Mouse (Mus musculus): ENCODE measurements around the gene Aup1. TPM values are rescaled to one million over a fixed set of nuclear protein-coding genes. Genes with fewer than 3 reads are reported as not detected.

The Aup1 gene
- polyA plus RNA-seq, 1 experiment from 2014 or later, result 109 TPM

- ATAC-seq (ENCODE audit: low FRiP score), result peak; percentile 11
Measured at GRCm38 (mm10) chr6:83054871-83055431, 630 bp downstream of the Aup1 start, which contains the start of gene Htra2. Htra2 (minus strand) TSS chr6:83055273.

GRCm38 (mm10) chr6:83057790-83058189, 3.5 kb downstream of the Aup1 start, which contains the start of gene Dqx1:
Dqx1 (plus strand) TSS chr6:83057844.
- Histone ChIP-seq H3K27me3 (ENCODE audit: control insufficient read depth, insufficient read depth, low read length) (peaks cover 22% of the 10 kb centered on the region), H3K9ac (no peak within 1 kb of the TSS)
- DNase-seq (ENCODE audit: low spot score), result no peak

More at GRCm38 (mm10) chr6:83054871-83055431, 630 bp downstream of the Aup1 start, which contains the start of gene Htra2:
- Histone ChIP-seq H3K9me3 (ENCODE audit: control insufficient read depth, low read length) (no peaks in the 10 kb centered on the region), H3K9ac (peak within 1 kb of the TSS; percentile 93), H3K4me1 (replicated peaks; ENCODE audit: control insufficient read depth, insufficient read depth, low read length) (peaks cover 23% of the 10 kb centered on the region), H3K4me3 (replicated peaks; ENCODE audit: low read length) (peak within 1 kb of the TSS; percentile 95), H3K27me3 (ENCODE audit: control insufficient read depth, insufficient read depth, low read length) (no peaks in the 10 kb centered on the region), H3K36me3 (replicated peaks; ENCODE audit: control insufficient read depth, insufficient read depth) (peaks cover 28% of the 10 kb centered on the region), H3K4me2 (replicated peaks) (peak within 1 kb of the TSS; percentile 85), H3K27ac (peak within 1 kb of the TSS; percentile 87)
- under 1% methylated on average over 50 of the region's 50 CpGs for WGBS
- no peak for DNase-seq (ENCODE audit: low spot score)

GRCm38 (mm10) chr6:83058725-83059124, 4.4 kb downstream of the Aup1 start:
- no peak overlapping the region for H3K9ac ChIP-seq
- H3K36me3 ChIP-seq (replicated peaks; ENCODE audit: control insufficient read depth, insufficient read depth), result peaks cover 12% of the 10 kb centered on the region
- no peaks in the 10 kb centered on the region for H3K9me3 ChIP-seq (ENCODE audit: control insufficient read depth, low read length)
- H3K4me1 ChIP-seq (replicated peaks; ENCODE audit: control insufficient read depth, insufficient read depth, low read length), result peaks cover 11% of the 10 kb centered on the region
- ATAC-seq (ENCODE audit: low FRiP score) (no peak), DNase-seq (ENCODE audit: low spot score) (no peak)
- no peak overlapping the region for H3K27ac ChIP-seq
- no peak overlapping the region for H3K4me3 ChIP-seq (replicated peaks; ENCODE audit: low read length)
- 75% methylated on average over 2 of the region's 2 CpGs for WGBS
- no peak overlapping the region for H3K4me2 ChIP-seq (replicated peaks)
- peaks cover 31% of the 10 kb centered on the region for H3K27me3 ChIP-seq (ENCODE audit: control insufficient read depth, insufficient read depth, low read length)

More at GRCm38 (mm10) chr6:83057790-83058189, 3.5 kb downstream of the Aup1 start, which contains the start of gene Dqx1:
- Histone ChIP-seq H3K4me1 (replicated peaks; ENCODE audit: control insufficient read depth, insufficient read depth, low read length) (peaks cover 19% of the 10 kb centered on the region), H3K27ac (no peak within 1 kb of the TSS), H3K9me3 (ENCODE audit: control insufficient read depth, low read length) (no peaks in the 10 kb centered on the region), H3K36me3 (replicated peaks; ENCODE audit: control insufficient read depth, insufficient read depth) (peaks cover 12% of the 10 kb centered on the region), H3K4me2 (replicated peaks) (no peak within 1 kb of the TSS), H3K4me3 (replicated peaks; ENCODE audit: low read length) (no peak within 1 kb of the TSS)
- no peak for ATAC-seq (ENCODE audit: low FRiP score)
- WGBS, result 59% methylated on average over 3 of the region's 3 CpGs

- H3K36me3 ChIP-seq (replicated peaks; ENCODE audit: control insufficient read depth, insufficient read depth), result no peaks in the 10 kb centered on the region
- peaks cover 97% of the 10 kb centered on the region for H3K27me3 ChIP-seq (ENCODE audit: control insufficient read depth, insufficient read depth, low read length)
- H3K9ac ChIP-seq, result no peak overlapping the region
- no peaks in the 10 kb centered on the region for H3K9me3 ChIP-seq (ENCODE audit: control insufficient read depth, low read length)
- no peak for ATAC-seq (ENCODE audit: low FRiP score)
- 0 out of 2 replicates have a peak, but pooled peaks cover 12% of the 10 kb centered on the region for H3K4me1 ChIP-seq (replicated peaks; ENCODE audit: control insufficient read depth, insufficient read depth, low read length)
- 41% methylated on average over 8 of the region's 8 CpGs for WGBS
- no peak overlapping the region for H3K4me3 ChIP-seq (replicated peaks; ENCODE audit: low read length)
- no peak overlapping the region for H3K4me2 ChIP-seq (replicated peaks)
- H3K27ac ChIP-seq, result no peak overlapping the region
- no peak for DNase-seq (ENCODE audit: low spot score)
Measured at GRCm38 (mm10) chr6:83065995-83066394, 11.7 kb downstream of the Aup1 start.

- Histone ChIP-seq H3K27me3 (ENCODE audit: control insufficient read depth, insufficient read depth, low read length) (peaks cover 99% of the 10 kb centered on the region), H3K4me2 (replicated peaks) (no peak overlapping the region), H3K36me3 (replicated peaks; ENCODE audit: control insufficient read depth, insufficient read depth) (no peaks in the 10 kb centered on the region), H3K27ac (no peak overlapping the region), H3K4me1 (replicated peaks; ENCODE audit: control insufficient read depth, insufficient read depth, low read length) (0 out of 2 replicates have a peak, but pooled peaks cover 12% of the 10 kb centered on the region), H3K9ac (no peak overlapping the region), H3K9me3 (ENCODE audit: control insufficient read depth, low read length) (no peaks in the 10 kb centered on the region), H3K4me3 (replicated peaks; ENCODE audit: low read length) (no peak overlapping the region)
- no peak for ATAC-seq (ENCODE audit: low FRiP score)
- no peak for DNase-seq (ENCODE audit: low spot score)
- WGBS, result 21% methylated on average over 6 of the region's 6 CpGs
Measured at GRCm38 (mm10) chr6:83066441-83066840, 12.1 kb downstream of the Aup1 start.

- no peak for DNase-seq (ENCODE audit: low spot score)
- no peak overlapping the region for H3K9ac ChIP-seq
- ATAC-seq (ENCODE audit: low FRiP score), result no peak
- H3K4me2 ChIP-seq (replicated peaks), result peak overlapping the region; percentile 28; the same call in 1 of the 2 replicates
- peak overlapping the region; percentile 16; the same call in 1 of the 2 replicates for H3K4me3 ChIP-seq (replicated peaks; ENCODE audit: low read length)
- 0 out of 2 replicates have a peak, but pooled peaks cover 12% of the 10 kb centered on the region for H3K4me1 ChIP-seq (replicated peaks; ENCODE audit: control insufficient read depth, insufficient read depth, low read length)
- 4% methylated on average over 8 of the region's 8 CpGs for WGBS
- no peaks in the 10 kb centered on the region for H3K36me3 ChIP-seq (replicated peaks; ENCODE audit: control insufficient read depth, insufficient read depth)
- H3K27me3 ChIP-seq (ENCODE audit: control insufficient read depth, insufficient read depth, low read length), result peaks cover 99% of the 10 kb centered on the region
- no peaks in the 10 kb centered on the region for H3K9me3 ChIP-seq (ENCODE audit: control insufficient read depth, low read length)
- no peak overlapping the region for H3K27ac ChIP-seq
Measured at GRCm38 (mm10) chr6:83068221-83068620, 13.9 kb downstream of the Aup1 start.

- Histone ChIP-seq H3K4me3 (replicated peaks; ENCODE audit: low read length) (peak overlapping the region; percentile 16), H3K36me3 (replicated peaks; ENCODE audit: control insufficient read depth, insufficient read depth) (no peaks in the 10 kb centered on the region), H3K4me1 (replicated peaks; ENCODE audit: control insufficient read depth, insufficient read depth, low read length) (0 out of 2 replicates have a peak, but pooled peaks cover 12% of the 10 kb centered on the region), H3K4me2 (replicated peaks) (peak overlapping the region; percentile 28), H3K9ac (no peak overlapping the region), H3K9me3 (ENCODE audit: control insufficient read depth, low read length) (no peaks in the 10 kb centered on the region), H3K27ac (no peak overlapping the region), H3K27me3 (ENCODE audit: control insufficient read depth, insufficient read depth, low read length) (peaks cover 99% of the 10 kb centered on the region)
- DNase-seq (ENCODE audit: low spot score) (no peak), ATAC-seq (ENCODE audit: low FRiP score) (no peak)
- under 1% methylated on average over 67 of the region's 81 CpGs for WGBS
Measured at GRCm38 (mm10) chr6:83068706-83069487, 14.6 kb downstream of the Aup1 start.

- Histone ChIP-seq H3K36me3 (replicated peaks; ENCODE audit: control insufficient read depth, insufficient read depth) (no peaks in the 10 kb centered on the region), H3K4me1 (replicated peaks; ENCODE audit: control insufficient read depth, insufficient read depth, low read length) (0 out of 2 replicates have a peak, but pooled peaks cover 12% of the 10 kb centered on the region), H3K27me3 (ENCODE audit: control insufficient read depth, insufficient read depth, low read length) (peaks cover 99% of the 10 kb centered on the region), H3K4me2 (replicated peaks) (0 out of 2 replicates have a peak overlapping the region, but pooled peaks have one; percentile 12), H3K27ac (no peak overlapping the region), H3K9me3 (ENCODE audit: control insufficient read depth, low read length) (no peaks in the 10 kb centered on the region), H3K4me3 (replicated peaks; ENCODE audit: low read length) (peak overlapping the region; percentile 18), H3K9ac (no peak overlapping the region)
- ATAC-seq (ENCODE audit: low FRiP score), result no peak
- no peak for DNase-seq (ENCODE audit: low spot score)
- WGBS, result 1% methylated on average over 68 of the region's 69 CpGs
Measured at GRCm38 (mm10) chr6:83069488-83070246, 15.3 kb downstream of the Aup1 start.

- DNase-seq (ENCODE audit: low spot score), result no peak
- no peak for ATAC-seq (ENCODE audit: low FRiP score)
- Histone ChIP-seq H3K4me2 (replicated peaks) (peak within 1 kb of the TSS; percentile 28), H3K4me1 (replicated peaks; ENCODE audit: control insufficient read depth, insufficient read depth, low read length) (0 out of 2 replicates have a peak, but pooled peaks cover 12% of the 10 kb centered on the region), H3K9ac (no peak within 1 kb of the TSS), H3K27me3 (ENCODE audit: control insufficient read depth, insufficient read depth, low read length) (peaks cover 99% of the 10 kb centered on the region), H3K4me3 (replicated peaks; ENCODE audit: low read length) (peak within 1 kb of the TSS; percentile 18), H3K27ac (no peak within 1 kb of the TSS), H3K36me3 (replicated peaks; ENCODE audit: control insufficient read depth, insufficient read depth) (no peaks in the 10 kb centered on the region), H3K9me3 (ENCODE audit: control insufficient read depth, low read length) (no peaks in the 10 kb centered on the region)
- 1% methylated on average over 10 of the region's 10 CpGs for WGBS
Measured at GRCm38 (mm10) chr6:83070247-83070310, 15.8 kb downstream of the Aup1 start, which contains the start of gene Tlx2. Tlx2 (minus strand) TSS chr6:83070293.

Data from hindbrain, embryonic 14.5 days (tissue).